Mouse (Mus musculus) E14TG2a.4 (cell line): ENCODE results near the gene Rps5.
"Not testable (repeated sequence)": the region's sequence is repeated elsewhere in the genome, so short reads cannot be mapped to it uniquely, and the experiment has no call there.

Experiments used
- H3K27me3 ChIP-seq: 2 replicates; pipeline ENCODE4 v1.6.1; 2014; ENCODE audit warnings: low read length, control low read depth; ENCODE audit not compliant: insufficient read depth
- H3K36me3 ChIP-seq: 2 replicates; pipeline ENCODE4 v1.6.1; 2014; ENCODE audit warnings: low read length, control low read depth; ENCODE audit not compliant: insufficient read depth
- H3K4me1 ChIP-seq: replicated peaks from 2 replicates; pipeline ENCODE4 v1.6.1; 2014; ENCODE audit warnings: low read depth, low read length, control low read depth
- H3K4me3 ChIP-seq: replicated peaks from 2 replicates; pipeline ENCODE4 v1.5.1; 2014; ENCODE audit warnings: mild to moderate bottlenecking, low read length
- H3K9me3 ChIP-seq: 2 replicates; pipeline ENCODE4 v1.6.1; 2014; ENCODE audit warnings: low read length, control low read depth
- CTCF ChIP-seq: conservative IDR thresholded peaks from 2 replicates; pipeline ENCODE4 v1.5.1; 2014; ENCODE audit warnings: low read length
- NANOG ChIP-seq: IDR thresholded peaks from 2 replicates; pipeline ENCODE4 v1.6.1; 2014; ENCODE audit warnings: borderline replicate concordance, low read length, mixed read lengths
- POU5F1 ChIP-seq: IDR thresholded peaks from 2 replicates; pipeline ENCODE4 v1.6.1; 2014; ENCODE audit warnings: low read length, borderline replicate concordance

The Rps5 gene

GRCm38 (mm10) chr7:12891334-12891733, 30.8 kb upstream of the Rps5 start:
- TF ChIP-seq NANOG (no peak), POU5F1 (no peak), CTCF (no peak)
- Histone ChIP-seq H3K9me3 (no peaks in the 10 kb centered on the region), H3K36me3 (no peaks in the 10 kb centered on the region), H3K27me3 (no peaks in the 10 kb centered on the region), H3K4me3 (no peak overlapping the region), H3K4me1 (peaks cover 21% of the 10 kb centered on the region)

GRCm38 (mm10) chr7:12897655-12898410, 24.3 kb upstream of the Rps5 start, which contains the start of gene Zscan22:
Zscan22 (plus strand) TSS chr7:12897815.
- peaks cover 21% of the 10 kb centered on the region for H3K4me1 ChIP-seq
- no peaks in the 10 kb centered on the region for H3K9me3 ChIP-seq
- H3K36me3 ChIP-seq, result peaks cover 20% of the 10 kb centered on the region
- peak within 1 kb of the TSS; percentile 93 for H3K4me3 ChIP-seq
- TF ChIP-seq NANOG, result no peak
- H3K27me3 ChIP-seq, result no peaks in the 10 kb centered on the region

- no peak for TF ChIP-seq CTCF
- TF ChIP-seq POU5F1, result no peak
- peaks cover 44% of the 10 kb centered on the region for H3K4me1 ChIP-seq
Measured at GRCm38 (mm10) chr7:12901517-12901916, 20.6 kb upstream of the Rps5 start.

GRCm38 (mm10) chr7:12903623-12904022, 18.5 kb upstream of the Rps5 start:
- TF ChIP-seq NANOG, result no peak
- TF ChIP-seq CTCF, result no peak
- TF ChIP-seq POU5F1, result no peak
- Histone ChIP-seq H3K4me3 (peak overlapping the region; percentile 85), H3K27me3 (no peaks in the 10 kb centered on the region), H3K9me3 (no peaks in the 10 kb centered on the region), H3K36me3 (peaks cover 64% of the 10 kb centered on the region), H3K4me1 (peaks cover 42% of the 10 kb centered on the region)

More at GRCm38 (mm10) chr7:12901517-12901916, 20.6 kb upstream of the Rps5 start:
- no peak overlapping the region for H3K4me3 ChIP-seq
- H3K36me3 ChIP-seq, result peaks cover 43% of the 10 kb centered on the region
- no peaks in the 10 kb centered on the region for H3K27me3 ChIP-seq
- H3K9me3 ChIP-seq, result no peaks in the 10 kb centered on the region

- H3K9me3 ChIP-seq, result no peaks in the 10 kb centered on the region
Measured at GRCm38 (mm10) chr7:12905146-12905545, 16.9 kb upstream of the Rps5 start.

GRCm38 (mm10) chr7:12909498-12909962, 12.6 kb upstream of the Rps5 start:
- Histone ChIP-seq H3K9me3 (no peaks in the 10 kb centered on the region), H3K27me3 (no peaks in the 10 kb centered on the region), H3K4me1 (peaks cover 36% of the 10 kb centered on the region), H3K4me3 (peak overlapping the region; percentile 81), H3K36me3 (peaks cover 51% of the 10 kb centered on the region)
- peak; percentile 34 for TF ChIP-seq CTCF
- TF ChIP-seq POU5F1, result no peak
- no peak for TF ChIP-seq NANOG

More at GRCm38 (mm10) chr7:12905146-12905545, 16.9 kb upstream of the Rps5 start:
- peaks cover 50% of the 10 kb centered on the region for H3K4me1 ChIP-seq
- no peak for TF ChIP-seq POU5F1
- TF ChIP-seq CTCF, result no peak
- TF ChIP-seq NANOG, result no peak
- H3K36me3 ChIP-seq, result peaks cover 63% of the 10 kb centered on the region
- H3K27me3 ChIP-seq, result no peaks in the 10 kb centered on the region
- no peak overlapping the region for H3K4me3 ChIP-seq

- H3K4me3 ChIP-seq, result peak overlapping the region; percentile 81
- H3K27me3 ChIP-seq, result no peaks in the 10 kb centered on the region
- H3K4me1 ChIP-seq, result peaks cover 29% of the 10 kb centered on the region
- peaks cover 44% of the 10 kb centered on the region for H3K36me3 ChIP-seq
- H3K9me3 ChIP-seq, result no peaks in the 10 kb centered on the region
- TF ChIP-seq POU5F1 (no peak), NANOG (no peak), CTCF (no peak)
Measured at GRCm38 (mm10) chr7:12910181-12910668, 11.9 kb upstream of the Rps5 start.

GRCm38 (mm10) chr7:12913556-12913955, 8.5 kb upstream of the Rps5 start:
- H3K9me3 ChIP-seq, result no peaks in the 10 kb centered on the region
- no peaks in the 10 kb centered on the region for H3K27me3 ChIP-seq
- peaks cover 16% of the 10 kb centered on the region for H3K36me3 ChIP-seq
- H3K4me1 ChIP-seq, result peaks cover 27% of the 10 kb centered on the region
- TF ChIP-seq NANOG (no peak), CTCF (no peak; the same call in 1 of the 2 replicates), POU5F1 (no peak)
- no peak overlapping the region for H3K4me3 ChIP-seq

GRCm38 (mm10) chr7:12920495-12920894, 1.6 kb upstream of the Rps5 start:
- not testable (repeated sequence) for H3K27me3 ChIP-seq, H3K9me3 ChIP-seq
- H3K36me3 ChIP-seq, result peaks cover 37% of the 10 kb centered on the region
- peaks cover 36% of the 10 kb centered on the region for H3K4me1 ChIP-seq
- peak overlapping the region; percentile 67 for H3K4me3 ChIP-seq
